Mouse (Mus musculus) G1E (cell line): Measurements from ENCODE around the gene Map3k5. TPM values are rescaled to one million over a fixed set of nuclear protein-coding genes. Genes with fewer than 3 reads are reported as not detected.

Experiments used
- ATAC-seq: 2 replicates; pipeline ENCODE4 v1.8.0; 2016; ENCODE audit warnings: mild to moderate bottlenecking; ENCODE audit not compliant: insufficient number of reproducible peaks, poor library complexity, low FRiP score, severe bottlenecking; ENCODE audit errors: extremely low read depth
- DNase-seq: peaks from one replicate; pipeline ENCODE4 v3.0.0; 2012; ENCODE audit warnings: low spot score
- H3K27me3 ChIP-seq: 2 replicates; pipeline ENCODE4 v1.6.1; 2012; ENCODE audit warnings: mild to moderate bottlenecking, low read length, inconsistent platforms; ENCODE audit not compliant: insufficient read depth
- H3K36me3 ChIP-seq: replicated peaks from 2 replicates; pipeline ENCODE3; 2012; ENCODE audit warnings: mild to moderate bottlenecking, inconsistent platforms
- H3K4me1 ChIP-seq: 2 replicates; pipeline ENCODE4 v1.6.1; 2012; ENCODE audit warnings: low read depth, low read length, inconsistent platforms, mixed read lengths; ENCODE audit not compliant: insufficient read depth
- H3K4me3 ChIP-seq: 2 replicates; pipeline ENCODE4 v1.5.1; 2012; ENCODE audit warnings: low read depth, mild to moderate bottlenecking, inconsistent platforms, low read length, moderate library complexity, mixed read lengths
- H3K9me3 ChIP-seq: replicated peaks from 2 replicates; pipeline ENCODE4 v1.6.1; 2012; ENCODE audit warnings: inconsistent platforms
- CTCF ChIP-seq: IDR thresholded peaks from 2 replicates; pipeline ENCODE4 v1.5.1; 2012; ENCODE audit warnings: low read depth, low read length, inconsistent platforms, mixed read lengths
- GATA1 ChIP-seq: IDR thresholded peaks from 2 replicates; pipeline ENCODE4 v1.6.1; 2012; ENCODE audit warnings: borderline replicate concordance, low read length, inconsistent platforms, mixed read lengths
- GATA2 ChIP-seq: IDR thresholded peaks from 2 replicates; pipeline ENCODE4 v1.6.1; 2012; ENCODE audit warnings: low read depth, low read length, inconsistent platforms, borderline replicate concordance
- POLR2AphosphoS5 ChIP-seq: IDR thresholded peaks from 2 replicates; pipeline ENCODE4 v1.6.1; 2012; ENCODE audit warnings: low read depth, low read length, inconsistent platforms; ENCODE audit not compliant: insufficient replicate concordance
- TAL1 ChIP-seq: conservative IDR thresholded peaks from 2 replicates; pipeline ENCODE4 v1.6.1; 2012; ENCODE audit warnings: low read depth, low read length, inconsistent platforms, mixed read lengths
- polyA plus RNA-seq: library from polyadenylated mRNA; stranded (reverse); fragments of >175 nt; gene quantifications from 2 replicates; pipeline ENCODE4 v1.2.3, GENCODE M21; 2012
- total RNA-seq, 2 experiments: library from RNA; stranded (forward) in 1 of 2; stranded (reverse) in 1 of 2; fragments of 200-1000 nt in 1 of 2; fragments of >200 nt in 1 of 2; fragmentation: Nextera tagmentation in 1 of 2; gene quantifications; 2 replicates each; pipeline ENCODE4 v1.2.3; 2014 to 2017

The Map3k5 gene
- total RNA-seq (2014; fragmentation: Nextera tagmentation), result 0.24 and 1.3 TPM in 2 replicates
- total RNA-seq (2017), result 1.3 and 1.4 TPM in 2 replicates
- polyA plus RNA-seq, result 0.13 and 0.18 TPM in 2 replicates

DNA sequence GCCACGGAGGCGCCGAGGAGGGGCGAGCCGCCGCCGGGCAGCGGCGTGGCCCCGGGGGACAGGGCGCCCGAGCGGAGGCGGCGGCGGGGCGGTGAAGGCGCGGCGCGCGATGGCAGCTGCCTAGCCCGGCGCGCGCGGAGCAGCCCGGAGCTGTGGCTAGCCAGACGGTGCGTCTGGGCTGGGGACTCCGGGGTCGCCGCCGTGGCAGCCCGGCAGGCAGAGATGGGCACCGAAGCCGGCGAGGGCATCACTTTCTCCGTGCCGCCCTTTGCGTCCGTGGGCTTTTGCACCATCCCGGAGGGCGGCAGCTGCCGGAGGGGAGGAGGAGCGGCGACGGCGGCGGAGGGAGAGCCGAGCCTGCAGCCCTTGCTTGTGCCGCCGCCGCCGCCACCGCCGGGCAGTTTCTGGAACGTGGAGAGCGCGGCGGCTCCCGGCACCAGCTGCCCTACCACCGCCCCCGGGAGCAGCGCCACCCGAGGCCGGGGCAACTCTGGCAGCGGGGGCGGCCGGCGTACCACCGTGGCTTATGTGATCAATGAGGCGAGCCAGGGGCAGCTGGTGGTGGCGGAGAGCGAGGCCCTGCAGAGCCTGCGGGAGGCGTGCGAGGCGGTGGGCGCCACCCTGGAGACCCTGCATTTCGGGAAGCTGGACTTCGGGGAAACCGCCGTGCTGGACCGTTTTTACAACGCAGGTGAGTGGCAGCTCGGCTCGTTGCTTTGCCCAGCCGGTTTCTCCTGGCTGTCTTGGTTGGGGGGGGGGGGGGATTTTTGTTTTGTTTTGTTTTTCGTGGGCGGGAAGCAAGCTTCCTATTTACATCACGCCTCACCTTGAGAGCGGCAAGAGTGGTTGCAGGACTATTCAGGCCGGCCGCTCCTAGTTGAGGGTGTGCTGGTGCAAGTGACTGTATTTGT lies at the start of gene Map3k5:
TSS of gene Map3k5 (plus strand) at position 89 of the 911 bp plus-strand sequence.
- no peak within 1 kb of the TSS for H3K4me3 ChIP-seq
- no peaks in the 10 kb centered on the region for H3K36me3 ChIP-seq
- peaks cover 15% of the 10 kb centered on the region for H3K9me3 ChIP-seq
- DNase-seq, result no peak
- H3K4me1 ChIP-seq, result peaks cover 4% of the 10 kb centered on the region; the same call in 1 of the 2 replicates
- TF ChIP-seq POLR2AphosphoS5 (no peak), GATA2 (no peak), TAL1 (no peak), GATA1 (no peak), CTCF (no peak)
- peaks cover 17% of the 10 kb centered on the region; the same call in 1 of the 2 replicates for H3K27me3 ChIP-seq
- ATAC-seq, result no peak

DNA sequence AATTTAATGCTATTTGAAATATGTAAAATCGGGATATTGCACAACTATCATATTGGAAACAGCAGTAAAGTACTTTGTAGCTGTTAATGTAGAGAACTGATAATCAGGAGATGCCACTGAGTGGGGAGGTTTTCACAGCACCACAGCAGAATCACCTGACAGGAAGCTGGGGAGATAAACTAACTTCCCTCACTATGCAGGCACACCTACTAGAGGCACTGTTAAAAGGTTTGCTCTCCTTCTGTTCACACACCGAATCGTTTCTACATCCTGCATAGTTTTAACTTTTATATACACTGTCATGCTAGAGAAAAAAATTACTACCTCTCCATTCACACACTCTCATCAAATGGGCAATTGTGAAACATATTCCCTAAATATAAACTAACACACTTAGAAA lies 48.0 kb upstream of the Map3k5 start:
- DNase-seq, result peak; percentile 8
- Histone ChIP-seq H3K4me1 (peaks cover 7% of the 10 kb centered on the region), H3K4me3 (no peak overlapping the region), H3K36me3 (peaks cover 70% of the 10 kb centered on the region), H3K9me3 (no peaks in the 10 kb centered on the region), H3K27me3 (no peaks in the 10 kb centered on the region)
- ATAC-seq, result peak; percentile 76
- TF ChIP-seq GATA2 (no peak), POLR2AphosphoS5 (no peak), CTCF (no peak), GATA1 (no peak), TAL1 (no peak)

DNA sequence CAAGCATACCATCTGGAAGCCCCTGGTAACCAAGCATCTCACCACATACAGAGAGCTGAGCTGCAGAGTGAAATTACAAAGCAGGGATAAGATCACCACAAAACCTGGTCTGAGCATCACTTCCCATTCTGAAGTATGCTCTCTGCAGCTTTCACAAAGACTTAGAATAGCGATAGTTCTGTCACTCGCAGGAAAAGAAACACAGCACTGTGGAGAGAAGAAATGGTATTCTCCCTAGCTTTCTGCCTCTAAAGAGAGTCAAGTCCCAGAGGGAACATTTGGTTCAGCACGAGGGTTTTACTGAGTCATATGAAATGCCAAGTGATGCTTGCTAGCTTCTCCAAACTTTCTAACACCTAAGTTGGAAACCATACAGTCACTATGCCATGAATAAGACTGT lies 44.4 kb upstream of the Map3k5 start:
- H3K36me3 ChIP-seq, result peaks cover 71% of the 10 kb centered on the region
- no peak overlapping the region for H3K4me3 ChIP-seq
- no peak for TF ChIP-seq CTCF
- no peak for TF ChIP-seq TAL1
- no peak for TF ChIP-seq GATA1
- TF ChIP-seq GATA2, result no peak
- no peak for TF ChIP-seq POLR2AphosphoS5
- no peaks in the 10 kb centered on the region for H3K9me3 ChIP-seq
- peaks cover 12% of the 10 kb centered on the region for H3K4me1 ChIP-seq
- DNase-seq, result no peak
- no peaks in the 10 kb centered on the region for H3K27me3 ChIP-seq
- no peak for ATAC-seq

DNA sequence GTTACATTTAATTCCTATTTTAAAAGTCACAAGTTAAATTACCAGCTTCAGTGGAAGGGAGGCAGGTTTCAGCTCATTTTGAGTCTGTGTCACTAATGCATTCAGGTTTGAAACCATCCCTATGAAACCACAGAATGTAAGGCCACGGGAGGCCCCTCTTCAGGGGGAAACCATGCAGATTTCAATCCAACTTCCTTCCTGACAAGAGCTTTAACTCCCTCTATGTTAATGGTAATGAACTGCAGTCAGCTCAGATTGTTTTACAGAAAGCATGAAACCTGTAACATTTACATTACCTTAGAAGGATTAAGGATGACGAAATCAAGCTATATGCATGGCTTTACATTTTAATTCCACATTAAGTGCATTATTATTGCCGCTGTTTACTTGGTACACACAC lies 42.6 kb upstream of the Map3k5 start:
- no peak for TF ChIP-seq GATA1
- no peak for TF ChIP-seq GATA2
- TF ChIP-seq POLR2AphosphoS5, result no peak
- no peak for TF ChIP-seq CTCF
- TF ChIP-seq TAL1, result no peak
- no peaks in the 10 kb centered on the region for H3K9me3 ChIP-seq
- peaks cover 75% of the 10 kb centered on the region for H3K36me3 ChIP-seq
- peaks cover 6% of the 10 kb centered on the region; the same call in 1 of the 2 replicates for H3K4me1 ChIP-seq
- ATAC-seq (no peak), DNase-seq (no peak)
- H3K27me3 ChIP-seq, result no peaks in the 10 kb centered on the region
- no peak overlapping the region for H3K4me3 ChIP-seq

DNA sequence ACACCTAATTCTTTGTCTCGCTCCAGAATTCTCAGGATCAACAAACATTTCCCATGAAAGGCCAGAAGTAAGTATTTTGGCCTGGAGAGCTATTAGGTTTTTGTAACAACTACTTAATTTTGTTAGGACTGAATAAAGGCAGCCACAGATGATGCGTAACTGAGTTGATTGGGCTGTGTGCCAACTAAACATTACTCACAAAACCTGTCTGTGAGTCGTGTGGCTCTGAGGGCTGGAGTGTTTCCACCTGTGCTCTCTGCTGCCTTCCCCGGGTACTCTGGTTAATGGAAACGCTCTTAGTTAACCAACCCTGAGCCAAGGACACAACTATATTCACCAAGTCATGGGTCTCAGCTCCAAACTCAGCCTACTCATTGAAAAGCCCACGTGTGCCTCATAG lies 41.1 kb upstream of the Map3k5 start:
- DNase-seq (no peak), ATAC-seq (no peak)
- H3K4me1 ChIP-seq, result peaks cover 6% of the 10 kb centered on the region; the same call in 1 of the 2 replicates
- H3K27me3 ChIP-seq, result no peaks in the 10 kb centered on the region
- H3K4me3 ChIP-seq, result no peak overlapping the region
- H3K36me3 ChIP-seq, result peaks cover 81% of the 10 kb centered on the region
- TF ChIP-seq TAL1 (no peak), GATA1 (no peak), CTCF (no peak), POLR2AphosphoS5 (no peak), GATA2 (no peak)
- H3K9me3 ChIP-seq, result no peaks in the 10 kb centered on the region

DNA sequence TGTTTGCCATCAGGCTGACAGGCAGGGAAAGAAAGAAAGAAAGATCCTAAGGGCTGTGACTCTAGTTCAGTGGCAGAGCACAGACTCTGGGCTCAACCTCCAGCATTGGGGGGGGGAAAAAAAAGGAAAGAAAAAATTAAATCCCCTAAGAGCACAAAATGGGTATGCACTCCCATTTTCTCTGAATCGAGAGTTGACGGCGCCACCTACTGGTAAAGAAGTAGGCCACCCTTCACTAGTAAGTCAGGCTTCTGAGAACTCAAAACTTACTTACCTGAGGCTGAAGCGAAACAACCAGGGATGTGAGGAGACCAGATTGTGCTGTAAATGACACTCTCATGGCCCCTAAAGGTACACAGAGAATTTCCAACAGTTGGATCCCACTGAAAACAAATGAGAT lies 40.3 kb upstream of the Map3k5 start:
- no peaks in the 10 kb centered on the region for H3K9me3 ChIP-seq
- peaks cover 6% of the 10 kb centered on the region; the same call in 1 of the 2 replicates for H3K4me1 ChIP-seq
- DNase-seq, result no peak
- H3K36me3 ChIP-seq, result peaks cover 79% of the 10 kb centered on the region
- TF ChIP-seq TAL1 (no peak), CTCF (peak; percentile 40; the same call in 1 of the 2 replicates)
- no peak for ATAC-seq
- H3K27me3 ChIP-seq, result no peaks in the 10 kb centered on the region
- H3K4me3 ChIP-seq, result no peak overlapping the region
